Mouse (Mus musculus) right cerebral cortex, adult 2 months (tissue): Measurements from ENCODE around the gene Serpinb3b.
"Not testable (repeated sequence)": the region's sequence is repeated elsewhere in the genome, so short reads cannot be mapped to it uniquely, and the experiment has no call there.

Source experiments
- DNase-seq, 2 experiments: peaks; one replicate each; pipeline ENCODE4 v3.0.0; 2021 to 2022; ENCODE audit warnings: low spot score in 2 of 2

Gene Serpinb3b

GRCm38 (mm10) chr1:107278261-107278660 lies at the start of gene Serpinb3b, which contains the start of gene Serpinb3c:
Gene Serpinb3b, minus strand, starts transcription at chr1:107278361.
Gene Serpinb3c, minus strand, starts transcription at chr1:107278371.
- not testable (repeated sequence) for DNase-seq

- peak; percentile 22 to 34 for DNase-seq
Observed at GRCm38 (mm10) chr1:107243170-107243569, 35.0 kb downstream of the Serpinb3b start.

DNA sequence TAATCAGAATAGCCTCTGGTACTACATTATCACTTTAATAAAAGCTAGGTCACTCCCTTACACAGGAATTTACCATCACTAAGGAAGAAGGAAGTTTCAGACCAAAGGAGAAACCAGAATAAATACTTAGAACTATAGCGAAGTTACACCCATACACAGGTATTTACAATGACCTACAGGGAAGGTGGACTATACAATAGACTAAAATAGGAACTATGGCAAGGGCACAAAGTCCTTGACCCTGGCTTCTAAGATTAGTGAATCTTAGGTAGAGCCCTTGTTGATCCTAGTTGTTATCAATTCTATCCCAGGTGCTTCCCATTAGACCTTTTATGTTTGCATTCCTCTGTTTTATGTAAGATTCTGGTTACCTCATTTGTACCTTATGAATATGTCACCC lies 60.9 kb downstream of the Serpinb3b start:
- not testable (repeated sequence) for DNase-seq

DNA sequence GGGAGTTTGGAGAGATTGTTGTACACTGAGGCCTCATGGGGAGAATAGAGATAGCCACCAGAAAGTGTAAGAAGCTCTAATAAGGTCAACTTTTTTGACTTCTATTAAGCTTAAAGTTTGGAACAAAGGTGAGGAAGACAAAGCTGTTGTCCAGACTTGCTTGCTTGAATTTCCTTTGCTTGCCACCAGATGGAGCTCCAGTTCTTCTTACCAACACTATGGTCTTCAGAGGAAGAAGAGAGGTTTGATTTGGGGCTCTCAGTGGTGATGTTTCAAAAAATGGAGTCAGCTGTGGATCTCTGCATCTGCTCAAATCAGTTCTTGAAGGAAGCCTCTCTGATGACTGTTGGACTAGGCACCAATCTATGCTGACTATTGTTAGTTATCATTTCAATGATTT lies 150.7 kb downstream of the Serpinb3b start:
- peak; percentile 39 to 49 for DNase-seq
